Mouse (Mus musculus) inflammation-experienced regulatory T-cells, adult 6 months (primary cell): Measurements from ENCODE around the gene Nlrc5. TPM values are rescaled to one million over a fixed set of nuclear protein-coding genes. Genes with fewer than 3 reads are reported as not detected.
"Not testable (repeated sequence)": the region's sequence is repeated elsewhere in the genome, so short reads cannot be mapped to it uniquely, and the experiment has no call there.

Experiments used
- ATAC-seq: one replicate; pipeline ENCODE4 v1.8.0; 2017
- polyA plus RNA-seq, 3 experiments: library from polyadenylated mRNA; unstranded; fragments of 100-300 nt; shearing (Covaris generic); gene quantifications; one replicate each; pipeline ENCODE4 v1.2.1; 2017

Gene Nlrc5
- polyA plus RNA-seq, 3 experiments from 2014 or later, result 122 to 208 (median 189) TPM

DNA sequence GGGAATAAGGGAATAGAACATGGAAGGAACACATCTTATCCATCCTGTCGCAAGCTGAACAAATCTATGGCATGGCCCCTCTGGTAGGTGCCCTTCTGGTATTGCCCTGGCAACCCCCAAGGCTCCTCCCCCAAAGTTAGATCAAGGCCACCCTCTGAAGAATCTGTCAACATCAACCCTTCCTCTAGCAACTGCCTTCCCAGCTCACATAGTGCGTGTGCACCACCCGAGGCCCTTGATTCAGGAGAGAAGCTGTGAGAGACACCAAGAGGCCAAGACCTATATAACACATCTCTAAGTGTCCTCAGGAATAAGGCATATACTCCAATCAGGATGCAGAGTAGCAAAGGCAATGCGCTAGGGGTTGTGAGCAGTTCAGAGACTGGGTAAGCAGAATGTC, 11.9 kb upstream of the Nlrc5 start:
- ATAC-seq, result peak; percentile 46

GRCm38 (mm10) chr8:94427953-94428352, 6.2 kb upstream of the Nlrc5 start:
- peak; percentile 73 for ATAC-seq

DNA sequence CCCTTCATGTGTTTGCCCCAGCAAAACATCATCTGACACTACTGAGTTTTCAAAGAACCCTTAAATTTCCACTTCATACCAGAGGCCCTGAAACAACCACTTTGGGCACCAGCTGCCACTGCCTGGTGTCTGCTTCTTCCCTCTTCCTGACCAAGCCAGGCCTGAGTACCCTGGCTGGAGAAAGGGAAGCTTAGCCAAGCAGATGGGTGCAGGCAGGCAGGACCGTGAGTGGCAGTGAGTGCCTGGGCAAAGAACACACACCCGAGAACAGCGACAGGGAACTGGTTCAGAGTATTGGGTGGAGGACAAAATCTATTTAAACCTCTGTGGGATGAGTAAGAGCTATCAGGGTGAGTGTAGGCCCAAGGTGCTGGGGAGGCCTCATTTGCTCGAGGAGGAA, 5.7 kb upstream of the Nlrc5 start:
- peak; percentile 48 for ATAC-seq

DNA sequence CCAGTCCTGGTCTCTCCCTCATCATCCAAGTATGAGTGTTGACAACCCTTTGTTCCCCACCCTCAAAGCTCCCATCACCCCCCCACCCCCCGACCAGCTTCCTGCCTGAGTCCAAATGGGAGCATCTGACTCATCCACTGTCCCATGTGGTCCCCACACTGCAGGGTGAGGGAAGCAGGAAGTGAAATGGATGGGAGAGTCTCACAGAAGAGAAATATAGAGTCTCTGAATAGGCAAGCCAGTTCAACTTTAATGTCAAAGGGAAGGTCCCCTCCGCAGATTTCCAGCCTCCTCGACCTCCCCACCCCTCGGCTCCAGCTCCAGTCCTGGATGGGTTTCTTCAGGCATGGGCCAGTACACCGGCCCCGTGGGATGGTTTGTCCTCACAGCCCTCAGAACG, 4.8 kb upstream of the Nlrc5 start:
- no peak for ATAC-seq

GRCm38 (mm10) chr8:94432212-94432611, 1.9 kb upstream of the Nlrc5 start:
- ATAC-seq, result no peak

DNA sequence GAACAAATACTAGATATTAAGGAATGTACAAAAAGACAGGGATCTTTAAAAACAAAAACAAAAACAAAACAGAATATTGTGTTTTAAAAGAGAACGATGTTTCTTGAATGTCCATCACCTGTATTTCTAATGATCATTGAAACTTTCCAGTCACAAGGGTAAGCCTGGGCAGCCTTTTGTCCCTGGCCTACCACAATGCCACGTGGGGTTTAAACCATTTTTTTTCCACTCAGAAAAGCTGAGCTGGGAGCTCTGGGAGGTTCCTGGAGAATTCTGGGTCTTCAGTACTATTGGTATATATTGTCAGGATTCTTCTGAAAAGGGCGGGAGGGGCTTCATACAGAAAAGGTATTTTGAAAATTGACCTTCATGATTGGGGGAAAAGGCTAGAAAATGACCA, 802 bp downstream of the Nlrc5 start:
- ATAC-seq, result no peak

- ATAC-seq, result no peak
These were observed 1.4 kb downstream of the Nlrc5 start for GRCm38 (mm10) chr8:94435397-94436111.

- no peak for ATAC-seq
These were observed 2.0 kb downstream of the Nlrc5 start for GRCm38 (mm10) chr8:94436112-94436572.

DNA sequence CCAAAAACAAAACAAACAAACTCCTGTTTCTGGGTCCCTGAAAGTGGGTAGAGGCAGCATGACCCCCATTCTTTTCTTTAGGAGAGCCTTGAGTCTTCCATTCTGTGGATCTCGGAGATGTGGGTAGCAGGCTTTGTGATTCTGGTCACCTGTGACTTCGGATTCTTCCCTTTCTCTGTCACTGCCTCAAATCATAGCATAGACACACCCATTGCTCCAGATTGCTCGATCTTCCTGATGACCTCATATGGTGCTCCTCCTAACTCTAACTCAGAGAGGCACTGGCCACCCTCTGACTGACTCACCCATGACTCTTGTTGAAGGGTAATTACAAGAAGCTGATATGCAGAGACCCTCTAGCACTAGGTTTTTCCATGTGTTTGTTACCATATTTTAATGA, 2.7 kb downstream of the Nlrc5 start:
- ATAC-seq, result no peak

- ATAC-seq, result no peak
These were observed 4.5 kb downstream of the Nlrc5 start for GRCm38 (mm10) chr8:94438659-94439058.

DNA sequence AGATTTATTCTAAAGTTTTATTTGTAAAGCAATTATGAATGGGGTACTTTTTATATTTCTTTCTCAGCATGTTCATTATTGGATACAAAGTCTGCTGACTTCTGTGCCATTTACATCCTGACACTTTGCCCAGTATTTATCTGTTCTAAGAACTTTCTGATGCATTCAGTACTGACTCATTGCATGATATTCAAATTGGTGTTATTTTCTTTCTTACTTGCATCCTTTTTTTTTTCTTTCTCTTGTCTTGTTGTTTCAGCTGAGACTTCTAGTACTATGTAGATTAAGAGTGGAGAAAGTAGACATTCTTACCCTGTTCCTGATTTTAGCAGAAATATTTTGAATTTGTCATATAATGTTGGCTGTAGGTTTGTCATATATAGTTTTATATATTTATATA, 5.5 kb downstream of the Nlrc5 start:
- no peak for ATAC-seq

DNA sequence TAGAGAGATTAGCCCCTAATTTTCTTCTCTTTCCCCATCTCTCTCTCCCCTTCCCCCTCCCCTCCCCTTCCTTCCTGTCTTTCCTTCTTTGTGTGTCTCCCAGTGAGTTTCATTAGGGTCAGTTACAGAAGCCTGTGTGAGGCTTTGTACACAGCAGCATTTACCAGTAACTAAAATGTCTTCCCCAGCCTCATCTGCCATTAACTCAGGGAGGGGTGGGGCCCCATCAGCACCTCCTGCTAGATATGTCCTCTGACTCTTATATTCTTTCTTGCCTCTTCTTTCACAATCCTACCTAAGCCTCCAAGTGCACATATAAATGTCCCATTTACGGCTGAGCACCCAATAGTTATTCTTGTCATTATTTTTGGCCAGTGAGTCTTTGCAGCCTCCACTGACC, 6.2 kb downstream of the Nlrc5 start:
- no peak for ATAC-seq

DNA sequence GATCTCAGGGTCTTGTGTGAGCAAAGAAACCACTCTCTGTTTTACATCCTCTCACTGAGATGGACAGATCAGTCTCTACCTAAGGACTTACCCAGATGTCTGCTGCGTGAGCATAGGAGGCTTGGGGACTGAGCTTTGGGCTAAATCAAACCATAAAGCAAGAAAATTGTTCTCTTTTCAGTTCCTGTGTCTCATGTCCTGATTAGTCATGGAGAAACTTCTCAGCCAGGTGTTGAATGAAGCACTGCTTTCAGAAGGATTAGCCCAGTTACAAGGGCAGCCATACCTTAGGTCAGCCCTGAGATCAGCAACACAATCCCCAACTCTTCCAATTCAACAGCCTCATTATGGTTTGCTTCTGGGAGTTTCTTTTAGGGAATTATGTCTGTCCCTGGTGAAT, 7.5 kb downstream of the Nlrc5 start:
- ATAC-seq, result no peak

DNA sequence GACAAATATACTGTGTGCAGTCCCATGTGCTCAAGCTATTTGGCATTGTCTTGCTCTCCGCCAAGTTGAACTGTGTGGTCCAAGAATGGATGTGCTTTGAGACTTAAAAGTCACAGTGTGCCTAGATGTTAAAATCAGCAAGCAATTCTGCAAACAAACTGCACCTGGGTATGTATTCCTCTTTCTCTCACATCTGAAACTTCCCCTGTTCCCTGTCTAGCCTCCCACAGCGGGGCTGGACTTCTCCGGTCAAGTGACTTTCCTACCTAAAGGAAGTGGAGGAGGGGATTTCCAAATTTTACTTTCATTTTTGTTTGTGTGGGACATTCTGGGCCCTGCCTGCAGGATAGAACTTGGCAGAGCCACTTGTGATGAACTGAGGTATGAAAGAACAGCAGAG, 9.0 kb downstream of the Nlrc5 start:
- ATAC-seq, result peak; percentile 27

- no peak for ATAC-seq
These were observed 10.3 kb downstream of the Nlrc5 start for GRCm38 (mm10) chr8:94444480-94444879.

DNA sequence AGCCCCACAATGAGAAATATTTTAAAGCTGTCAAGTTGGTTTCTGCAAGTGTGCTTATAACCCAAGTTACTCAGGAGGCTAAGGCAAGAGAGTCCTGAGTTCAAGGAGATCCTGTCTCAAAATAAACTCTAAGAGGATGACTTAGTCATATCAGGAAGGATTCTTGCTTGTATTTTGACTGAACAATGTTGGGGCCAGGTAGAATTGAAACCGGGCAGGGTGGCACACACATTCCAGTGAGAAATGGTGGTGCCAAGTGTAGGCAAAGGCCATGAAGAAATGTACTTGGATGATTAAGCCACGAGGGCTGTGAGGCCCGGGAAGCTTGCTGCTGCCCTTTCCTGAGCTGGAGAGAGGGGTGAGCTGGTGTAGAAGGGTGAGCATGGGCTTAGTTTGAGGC, 13.0 kb downstream of the Nlrc5 start:
- ATAC-seq, result peak; percentile 22

GRCm38 (mm10) chr8:94447583-94448324, 13.6 kb downstream of the Nlrc5 start:
- ATAC-seq, result peak; percentile 60

- not testable (repeated sequence) for ATAC-seq
These were observed 18.8 kb downstream of the Nlrc5 start for GRCm38 (mm10) chr8:94452991-94453390.

DNA sequence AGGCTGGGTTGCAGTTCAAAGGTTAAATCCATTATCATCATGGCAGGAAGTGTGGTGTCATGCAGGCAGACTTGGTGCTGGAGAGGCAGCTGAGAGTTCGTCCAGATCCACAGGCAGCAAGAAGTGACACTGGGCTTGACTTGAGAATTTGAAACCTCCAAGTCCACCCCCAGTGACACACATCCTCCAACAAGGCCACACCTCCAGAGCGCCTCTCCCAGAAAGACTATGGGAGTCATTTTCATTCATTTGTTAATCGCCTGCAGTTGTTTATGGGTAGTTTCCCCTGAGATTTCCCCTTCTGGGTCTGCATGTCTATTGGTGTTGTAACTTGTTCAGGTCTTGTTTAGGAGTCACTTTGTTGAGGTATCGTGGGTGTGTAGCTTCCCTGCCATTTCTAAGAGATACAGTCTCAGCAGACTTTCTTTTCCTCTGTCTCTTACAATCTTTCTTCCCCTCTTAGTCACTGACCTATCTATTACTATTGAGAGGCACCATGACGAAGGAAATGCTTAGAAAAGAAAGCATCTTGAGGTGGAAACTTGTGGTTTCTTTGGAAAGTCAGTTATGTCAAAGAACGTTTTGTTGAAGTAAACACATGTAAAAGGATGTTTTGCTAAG, 19.8 kb downstream of the Nlrc5 start:
- ATAC-seq, result peak; percentile 70

GRCm38 (mm10) chr8:94454905-94455304, 20.7 kb downstream of the Nlrc5 start:
- ATAC-seq, result no peak

DNA sequence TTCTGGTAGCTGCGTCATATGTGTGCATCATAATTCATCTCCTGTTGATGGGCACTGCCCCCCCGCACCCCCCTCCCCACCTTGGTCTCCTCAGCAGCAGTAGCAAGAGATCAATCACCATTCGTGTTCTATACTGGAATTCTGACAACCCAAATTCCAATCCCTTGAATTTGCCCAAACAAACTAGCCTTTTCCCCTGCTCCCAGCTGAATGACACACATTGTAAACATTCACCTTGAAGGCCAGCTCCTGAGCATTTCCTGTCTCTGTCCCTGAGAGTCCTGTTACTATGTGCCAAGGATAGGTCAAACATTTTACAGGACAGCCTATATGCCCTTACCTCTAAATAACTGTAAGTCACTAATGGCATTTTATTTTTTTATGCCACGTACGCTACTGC, 21.9 kb downstream of the Nlrc5 start:
- ATAC-seq, result no peak

- peak; percentile 42 for ATAC-seq
These were observed 24.4 kb downstream of the Nlrc5 start for GRCm38 (mm10) chr8:94458567-94458966.

DNA sequence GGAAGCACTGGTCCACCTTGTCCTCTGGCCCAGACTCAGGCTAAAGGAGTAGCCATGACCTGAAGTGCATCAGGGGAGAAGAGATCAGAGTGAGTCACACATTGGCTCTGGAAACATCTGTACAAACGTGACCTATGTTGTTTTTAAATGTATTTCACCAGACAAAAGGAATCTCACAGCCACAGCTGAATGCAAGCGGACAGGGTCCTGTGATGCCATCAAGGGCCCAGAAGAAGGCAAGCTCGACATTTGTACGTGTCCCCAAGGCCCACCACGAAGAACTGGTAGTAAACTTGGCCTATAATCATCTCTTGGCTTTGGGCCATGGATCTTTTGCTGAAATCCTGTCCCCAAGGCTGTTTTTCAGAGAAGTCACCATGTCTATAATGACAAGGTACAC, 35.5 kb downstream of the Nlrc5 start:
- no peak for ATAC-seq

GRCm38 (mm10) chr8:94470794-94471193, 36.6 kb downstream of the Nlrc5 start:
- ATAC-seq, result no peak
